Mouse (Mus musculus): ENCODE measurements around the gene Cpne2. TPM values are rescaled to one million over a fixed set of nuclear protein-coding genes. Genes with fewer than 3 reads are reported as not detected.
A peak's percentile ranks its signal among the peaks of the same experiment; 100 is the strongest.

Cpne2 gene
- total and polyA plus RNA-seq, 3 experiments: 12.7 to 118 (median 29.3) TPM

- TF ChIP-seq EP300 (IDR thresholded peaks at IDR 0.05; ENCODE audit: low read length) (no peak), MXI1 (IDR thresholded peaks at IDR 0.05; ENCODE audit: low read depth, low read length) (0 out of 2 replicates have a peak, but pooled peaks have one; percentile 31), CHD1 (IDR thresholded peaks at IDR 0.05; ENCODE audit: low read depth, low read length) (0 out of 2 replicates have a peak, but pooled peaks have one; percentile 42), UBTF (IDR thresholded peaks at IDR 0.05; ENCODE audit: low read depth, low read length) (no peak), HCFC1 (IDR thresholded peaks at IDR 0.05; ENCODE audit: low read depth, low read length) (no peak), POLR2A (IDR thresholded peaks at IDR 0.05; ENCODE audit: low read depth, low read length) (0 out of 2 replicates have a peak, but pooled peaks have one; percentile 14), TBP (conservative IDR thresholded peaks at IDR 0.05; ENCODE audit: low read depth, low read length) (no peak), USF1 (IDR thresholded peaks at IDR 0.05; ENCODE audit: low read depth, low read length) (no peak), BHLHE40 (IDR thresholded peaks at IDR 0.05; ENCODE audit: low read depth, low read length) (no peak), POLR2AphosphoS2 (IDR thresholded peaks at IDR 0.05; ENCODE audit: low read depth, low read length) (no peak), MYC (IDR thresholded peaks at IDR 0.05; ENCODE audit: low read depth, low read length) (no peak), JUN (IDR thresholded peaks at IDR 0.05; ENCODE audit: insufficient read depth, low read depth, low read length) (no peak), NRF1 (IDR thresholded peaks at IDR 0.05; ENCODE audit: low read depth, low read length) (no peak), ELF1 (IDR thresholded peaks at IDR 0.05; ENCODE audit: low read depth, low read length) (no peak), PAX5 (IDR thresholded peaks at IDR 0.05; ENCODE audit: low read length) (no peak), SMC3 (IDR thresholded peaks at IDR 0.05; ENCODE audit: low read depth, low read length) (peak; percentile 67), E2F4 (IDR thresholded peaks at IDR 0.05; ENCODE audit: insufficient replicate concordance, low read depth, low read length) (no peak), ZMIZ1 (IDR thresholded peaks at IDR 0.05; ENCODE audit: low read depth, low read length) (no peak), MAX (IDR thresholded peaks at IDR 0.05; ENCODE audit: low read length) (no peak)
These were observed 40.6 kb upstream of the Cpne2 start (continued) for GRCm38 (mm10) chr8:94492021-94492681.

- Histone ChIP-seq H3K79me2 (replicated peaks; ENCODE audit: control insufficient read depth, extremely low read depth, insufficient read depth, poor library complexity, severe bottlenecking) (no peaks in the 10 kb centered on the region), H3K4me2 (ENCODE audit: insufficient read depth, low read depth, poor library complexity, severe bottlenecking) (peak overlapping the region; percentile 74), H3K4me1 (ENCODE audit: control insufficient read depth in 1 of 2, insufficient read depth in 2 of 2) (peaks cover 19 to 64% of the 10 kb centered on the region in 2 experiments), H3K9ac (ENCODE audit: insufficient read depth, low read depth) (no peak overlapping the region), H3K27ac (ENCODE audit: insufficient read depth, low read depth) (peak overlapping the region; percentile 71), H3K27me3 (replicated peaks) (no peaks in the 10 kb centered on the region), H3K36me3 (replicated peaks in 1 of 2; ENCODE audit: control insufficient read depth in 1 of 2, insufficient read depth in 1 of 2, low read length in 1 of 2) (peaks cover 67 to 93% of the 10 kb centered on the region in 2 experiments), H3K4me3 (replicated peaks in 1 of 3; ENCODE audit: low read depth in 2 of 3, low read length in 2 of 3, poor library complexity in 1 of 3) (no peak overlapping the region), H3K9me3 (replicated peaks; ENCODE audit: low read length) (no peaks in the 10 kb centered on the region)
- in situ Hi-C loops (cut with MboI; ENCODE audit: low pct_ligation_motif_present, low pct_unique_long_range_greater_than_20kb, low sequenced_read_pairs) (loop anchor here (5.0 kb wide), 1 partner anchor 156 kb away; no protein-coding TSS in a partner anchor), dilution Hi-C loops (cut with MboI; ENCODE audit: extremely low pct_ligation_motif_present, extremely low pct_unique_long_range_greater_than_20kb, low sequenced_read_pairs) (no loop called here)
- DNase-seq (ENCODE audit: extremely low read depth): peak; percentile 88
- TF ChIP-seq ELF1 (IDR thresholded peaks at IDR 0.05; ENCODE audit: low read depth, low read length) (no peak), E2F4 (IDR thresholded peaks at IDR 0.05; ENCODE audit: insufficient replicate concordance, low read depth, low read length) (no peak), USF1 (IDR thresholded peaks at IDR 0.05; ENCODE audit: low read depth, low read length) (no peak), UBTF (IDR thresholded peaks at IDR 0.05; ENCODE audit: low read depth, low read length) (no peak), ZMIZ1 (IDR thresholded peaks at IDR 0.05; ENCODE audit: low read depth, low read length) (no peak; the same call in 1 of the 2 replicates), HCFC1 (IDR thresholded peaks at IDR 0.05; ENCODE audit: low read depth, low read length) (peak; percentile 37; the same call in 1 of the 2 replicates), CTCF (conservative IDR thresholded peaks at IDR 0.05 in 1 of 2, IDR thresholded peaks at IDR 0.05 in 1 of 2; ENCODE audit: low read depth in 2 of 2, low read length in 2 of 2) (peak in 1 of 2 experiments; percentile 1; a peak in 1 of 4 replicates), GABPA (IDR thresholded peaks at IDR 0.05; ENCODE audit: insufficient replicate concordance, low read depth, low read length) (no peak), POLR2A (IDR thresholded peaks at IDR 0.05; ENCODE audit: low read depth, low read length) (peak; percentile 26; the same call in 1 of the 2 replicates), BHLHE40 (IDR thresholded peaks at IDR 0.05; ENCODE audit: low read depth, low read length) (peak; percentile 77), ETS1 (conservative IDR thresholded peaks at IDR 0.05; ENCODE audit: low read depth, low read length) (peak; percentile 89), MEF2A (IDR thresholded peaks at IDR 0.05; ENCODE audit: borderline replicate concordance, low read depth, low read length) (peak; percentile 100), JUN (IDR thresholded peaks at IDR 0.05; ENCODE audit: insufficient read depth, low read depth, low read length) (peak; percentile 99), IRF4 (IDR thresholded peaks at IDR 0.05; ENCODE audit: low read depth, low read length) (peak; percentile 98), RAD21 (IDR thresholded peaks at IDR 0.05; ENCODE audit: low read depth, low read length) (no peak), TBP (conservative IDR thresholded peaks at IDR 0.05; ENCODE audit: low read depth, low read length) (no peak), EP300 (IDR thresholded peaks at IDR 0.05; ENCODE audit: low read length) (peak; percentile 97), KAT2A (IDR thresholded peaks at IDR 0.05; ENCODE audit: insufficient replicate concordance, low read length) (peak; percentile 74; the same call in 1 of the 2 replicates), USF2 (conservative IDR thresholded peaks at IDR 0.05; ENCODE audit: low read depth, low read length) (no peak), PAX5 (IDR thresholded peaks at IDR 0.05; ENCODE audit: low read length) (no peak), SIN3A (IDR thresholded peaks at IDR 0.05; ENCODE audit: low read length) (peak; percentile 90), SMC3 (IDR thresholded peaks at IDR 0.05; ENCODE audit: low read depth, low read length) (no peak; the same call in 1 of the 2 replicates), NRF1 (IDR thresholded peaks at IDR 0.05; ENCODE audit: low read depth, low read length) (no peak), MAX (IDR thresholded peaks at IDR 0.05; ENCODE audit: low read length) (no peak), ZC3H11A (IDR thresholded peaks at IDR 0.05; ENCODE audit: low read depth, low read length) (no peak), NELFE (IDR thresholded peaks at IDR 0.05; ENCODE audit: low read depth, low read length) (no peak), POLR2AphosphoS2 (IDR thresholded peaks at IDR 0.05; ENCODE audit: low read depth, low read length) (no peak), ZKSCAN1 (IDR thresholded peaks at IDR 0.05; ENCODE audit: borderline replicate concordance, low read depth, low read length) (no peak), CHD1 (IDR thresholded peaks at IDR 0.05; ENCODE audit: low read depth, low read length) (no peak), MXI1 (IDR thresholded peaks at IDR 0.05; ENCODE audit: low read depth, low read length) (peak; percentile 36; the same call in 1 of the 2 replicates)
These were observed 39.5 kb upstream of the Cpne2 start for GRCm38 (mm10) chr8:94493240-94493639.
